Mouse (Mus musculus): ENCODE measurements around the gene Mrps2. TPM values are rescaled to one million over a fixed set of nuclear protein-coding genes. Genes with fewer than 3 reads are reported as not detected.
"Not testable (repeated sequence)": the region's sequence is repeated elsewhere in the genome, so short reads cannot be mapped to it uniquely, and the experiment has no call there.

Mrps2 gene
- polyA plus RNA-seq, 1 experiment, result 43.2 TPM

- DNase-seq, result no peak
- no peak for TF ChIP-seq POLR2A (IDR thresholded peaks at IDR 0.05; ENCODE audit: borderline replicate concordance, insufficient read depth, low read length)
- no peak for TF ChIP-seq CTCF (IDR thresholded peaks at IDR 0.05; ENCODE audit: borderline replicate concordance, insufficient read depth, low read depth, low read length)
- no peak overlapping the region for H3K4me3 ChIP-seq (replicated peaks; ENCODE audit: insufficient read depth, low read depth, low read length)
- WGBS, result 89% methylated on average over 4 of the region's 4 CpGs
- no peak overlapping the region for H3K27ac ChIP-seq (ENCODE audit: insufficient read depth, low read length)
- no peaks in the 10 kb centered on the region for H3K4me1 ChIP-seq (ENCODE audit: control insufficient read depth, insufficient read depth, low read length)
- H3K27me3 ChIP-seq (ENCODE audit: control insufficient read depth, insufficient read depth, low read length), result no peaks in the 10 kb centered on the region
Observed at GRCm38 (mm10) chr2:28498431-28498830, 30.6 kb downstream of the Mrps2 start.

GRCm38 (mm10) chr2:28502987-28503386 is 35.1 kb downstream of the Mrps2 start:
- Histone ChIP-seq H3K4me3 (replicated peaks; ENCODE audit: insufficient read depth, low read depth, low read length) (no peak overlapping the region), H3K27me3 (ENCODE audit: control insufficient read depth, insufficient read depth, low read length) (no peaks in the 10 kb centered on the region), H3K27ac (ENCODE audit: insufficient read depth, low read length) (no peak overlapping the region), H3K4me1 (ENCODE audit: control insufficient read depth, insufficient read depth, low read length) (no peaks in the 10 kb centered on the region)
- no peak for TF ChIP-seq CTCF (IDR thresholded peaks at IDR 0.05; ENCODE audit: borderline replicate concordance, insufficient read depth, low read depth, low read length)
- no peak for TF ChIP-seq POLR2A (IDR thresholded peaks at IDR 0.05; ENCODE audit: borderline replicate concordance, insufficient read depth, low read length)
- 80% methylated on average over 10 of the region's 10 CpGs for WGBS
- no peak for DNase-seq

- Histone ChIP-seq H3K27me3 (ENCODE audit: control insufficient read depth, insufficient read depth, low read length) (no peaks in the 10 kb centered on the region), H3K27ac (ENCODE audit: insufficient read depth, low read length) (no peak overlapping the region), H3K4me3 (replicated peaks; ENCODE audit: insufficient read depth, low read depth, low read length) (no peak overlapping the region), H3K4me1 (ENCODE audit: control insufficient read depth, insufficient read depth, low read length) (no peaks in the 10 kb centered on the region)
- no peak for DNase-seq
- WGBS, result 90% methylated on average over 13 of the region's 13 CpGs
- no peak for TF ChIP-seq POLR2A (IDR thresholded peaks at IDR 0.05; ENCODE audit: borderline replicate concordance, insufficient read depth, low read length)
- TF ChIP-seq CTCF (IDR thresholded peaks at IDR 0.05; ENCODE audit: borderline replicate concordance, insufficient read depth, low read depth, low read length), result no peak
Observed at GRCm38 (mm10) chr2:28504676-28505075, 36.8 kb downstream of the Mrps2 start.

- DNase-seq, result no peak
- Histone ChIP-seq H3K27ac (ENCODE audit: insufficient read depth, low read length) (no peak within 1 kb of the TSS), H3K27me3 (ENCODE audit: control insufficient read depth, insufficient read depth, low read length) (no peaks in the 10 kb centered on the region), H3K4me3 (replicated peaks; ENCODE audit: insufficient read depth, low read depth, low read length) (no peak within 1 kb of the TSS), H3K4me1 (ENCODE audit: control insufficient read depth, insufficient read depth, low read length) (no peaks in the 10 kb centered on the region)
- 79% methylated on average over 3 of the region's 3 CpGs for WGBS
- TF ChIP-seq POLR2A (IDR thresholded peaks at IDR 0.05; ENCODE audit: borderline replicate concordance, insufficient read depth, low read length) (no peak), CTCF (IDR thresholded peaks at IDR 0.05; ENCODE audit: borderline replicate concordance, insufficient read depth, low read depth, low read length) (no peak)
Observed at GRCm38 (mm10) chr2:28505795-28506194, 37.9 kb downstream of the Mrps2 start, which contains the start of gene Gm10134. TSS of gene Gm10134 (plus strand) at chr2:28506095.

GRCm38 (mm10) chr2:28506291-28506690 is 38.4 kb downstream of the Mrps2 start:
- TF ChIP-seq CTCF (IDR thresholded peaks at IDR 0.05; ENCODE audit: borderline replicate concordance, insufficient read depth, low read depth, low read length) (no peak), POLR2A (IDR thresholded peaks at IDR 0.05; ENCODE audit: borderline replicate concordance, insufficient read depth, low read length) (no peak)
- no peak overlapping the region for H3K27ac ChIP-seq (ENCODE audit: insufficient read depth, low read length)
- no peak for DNase-seq
- no peak overlapping the region for H3K4me3 ChIP-seq (replicated peaks; ENCODE audit: insufficient read depth, low read depth, low read length)
- 79% methylated on average over 6 of the region's 6 CpGs for WGBS
- no peaks in the 10 kb centered on the region for H3K27me3 ChIP-seq (ENCODE audit: control insufficient read depth, insufficient read depth, low read length)
- H3K4me1 ChIP-seq (ENCODE audit: control insufficient read depth, insufficient read depth, low read length), result no peaks in the 10 kb centered on the region

DNA sequence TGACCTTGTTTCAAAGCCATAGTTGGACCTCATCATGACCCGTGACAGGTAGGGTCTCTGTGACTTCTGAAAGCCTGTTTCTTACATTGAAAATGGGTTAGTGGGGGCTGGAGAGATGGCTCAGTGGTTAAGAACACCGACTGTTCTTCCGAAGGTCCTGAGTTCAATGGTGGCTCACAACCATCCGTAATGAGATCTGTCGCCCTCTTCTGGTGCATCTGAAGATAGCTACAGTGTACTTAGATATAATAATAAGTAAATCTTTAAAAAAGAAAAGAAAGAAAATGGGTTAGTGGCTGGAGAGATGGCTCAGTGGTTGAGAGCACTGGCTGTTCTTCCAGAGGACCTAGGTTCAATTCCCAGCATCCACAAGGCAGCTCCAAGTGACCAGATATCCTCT is 43.7 kb downstream of the Mrps2 start:
- not testable (repeated sequence) for DNase-seq; H3K27ac ChIP-seq (ENCODE audit: insufficient read depth, low read length); H3K4me3 ChIP-seq (replicated peaks; ENCODE audit: insufficient read depth, low read depth, low read length); H3K27me3 ChIP-seq (ENCODE audit: control insufficient read depth, insufficient read depth, low read length)
- WGBS, result 52% methylated on average over 5 of the region's 5 CpGs
- peaks cover 12% of the 10 kb centered on the region; the same call in 1 of the 2 replicates for H3K4me1 ChIP-seq (ENCODE audit: control insufficient read depth, insufficient read depth, low read length)

DNA sequence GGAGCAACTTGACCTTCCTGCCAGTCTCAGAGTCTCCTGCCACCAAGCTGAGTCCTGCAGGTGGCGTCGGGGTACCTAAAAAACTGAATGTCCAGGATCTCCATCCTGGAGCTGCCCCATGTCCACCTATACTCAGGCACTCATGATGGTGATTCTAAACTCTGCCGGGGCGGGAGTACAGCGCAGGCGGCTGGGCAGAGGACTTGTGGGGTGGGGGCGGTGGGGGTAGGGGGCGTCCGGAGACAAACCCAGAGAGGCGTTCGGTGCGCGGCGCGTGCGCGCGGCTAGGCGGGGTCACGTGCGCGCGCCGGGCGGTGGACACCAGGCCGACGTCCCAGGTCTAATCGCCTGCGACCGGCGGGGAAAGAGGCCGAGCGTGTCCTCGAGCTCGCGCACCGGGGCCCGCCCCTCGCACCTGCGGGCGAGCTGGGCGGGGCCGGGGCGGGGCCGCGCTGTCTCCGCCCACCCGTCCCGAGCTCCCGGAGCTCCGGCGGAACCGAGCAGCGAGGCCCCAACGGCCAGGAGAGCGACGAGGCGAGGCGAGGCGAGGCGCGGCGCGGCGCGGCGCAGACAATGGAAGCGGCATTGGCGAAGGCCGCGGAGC is 45.0 kb downstream of the Mrps2 start, which contains the start of gene Ralgds:
Gene Ralgds, plus strand, starts transcription at position 328 of the 604 bp plus-strand sequence.
- Histone ChIP-seq H3K27me3 (ENCODE audit: control insufficient read depth, insufficient read depth, low read length) (no peaks in the 10 kb centered on the region), H3K4me3 (replicated peaks; ENCODE audit: insufficient read depth, low read depth, low read length) (peak within 1 kb of the TSS; percentile 57), H3K4me1 (ENCODE audit: control insufficient read depth, insufficient read depth, low read length) (peaks cover 19% of the 10 kb centered on the region), H3K27ac (ENCODE audit: insufficient read depth, low read length) (peak within 1 kb of the TSS; percentile 79)
- under 1% methylated on average over 70 of the region's 71 CpGs for WGBS
- TF ChIP-seq CTCF (IDR thresholded peaks at IDR 0.05; ENCODE audit: borderline replicate concordance, insufficient read depth, low read depth, low read length), result peak; percentile 52; the same call in 1 of the 2 replicates
- TF ChIP-seq POLR2A (IDR thresholded peaks at IDR 0.05; ENCODE audit: borderline replicate concordance, insufficient read depth, low read length), result peak; percentile 51; the same call in 1 of the 2 replicates
- peak; percentile 84 to 88 for DNase-seq

Measured in cerebellum, adult 2 months (tissue).